Mouse (Mus musculus): ENCODE measurements at regions not wholly inside any gene's neighbourhood (a gene's known extent, or its start where the extent isn't known, plus 50 kb on each side); places are given as distances from the start of the nearest gene placed in this dataset.

- Histone ChIP-seq H3K36me3 (ENCODE audit: control insufficient read depth, insufficient read depth, low read length) (no peaks in the 10 kb centered on the region), H3K27me3 (ENCODE audit: control insufficient read depth, insufficient read depth, low read length) (no peaks in the 10 kb centered on the region), H3K4me2 (replicated peaks; ENCODE audit: low read depth, low read length) (no peak overlapping the region), H3K4me1 (ENCODE audit: control insufficient read depth, insufficient read depth, low read length) (no peaks in the 10 kb centered on the region), H3K9me3 (ENCODE audit: control insufficient read depth, low read length) (no peaks in the 10 kb centered on the region), H3K9ac (ENCODE audit: low read depth, low read length) (no peak overlapping the region), H3K27ac (ENCODE audit: low read depth, low read length) (no peak overlapping the region), H3K4me3 (ENCODE audit: low read length) (no peak overlapping the region)
- 80% methylated on average over 5 of the region's 5 CpGs for WGBS
- ATAC-seq (ENCODE audit: low FRiP score, low TSS enrichment): no peak
Observed at GRCm38 (mm10) chr6:98429120-98429519, 86.6 kb upstream of the Gm765 start.

DNA sequence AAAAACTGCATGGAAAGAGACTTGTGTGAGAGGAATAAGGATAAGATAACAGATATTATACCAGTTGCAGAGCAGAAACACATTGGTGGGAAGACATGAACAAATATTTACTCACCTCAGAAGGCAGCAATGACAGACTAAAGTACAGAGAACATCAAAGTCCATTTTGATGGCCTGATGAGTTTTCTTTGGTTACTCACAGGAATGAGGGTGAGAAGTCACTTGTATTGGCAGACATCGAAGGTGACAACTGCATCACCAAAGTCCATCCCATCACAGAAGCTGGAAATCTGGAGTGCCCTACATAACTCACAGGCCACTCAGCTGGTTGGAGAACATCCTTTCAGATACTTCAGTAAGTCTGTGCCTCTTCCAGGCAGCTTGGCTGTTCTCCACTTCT, 60.1 kb upstream of the Gm765 start:
- no peaks in the 10 kb centered on the region for H3K9me3 ChIP-seq (ENCODE audit: control insufficient read depth, low read length)
- no peaks in the 10 kb centered on the region for H3K4me1 ChIP-seq (ENCODE audit: control insufficient read depth, insufficient read depth, low read length)
- no peak overlapping the region for H3K4me2 ChIP-seq (replicated peaks; ENCODE audit: low read depth, low read length)
- no peak overlapping the region for H3K27ac ChIP-seq (ENCODE audit: low read depth, low read length)
- ATAC-seq (ENCODE audit: low FRiP score, low TSS enrichment): no peak
- no peaks in the 10 kb centered on the region for H3K27me3 ChIP-seq (ENCODE audit: control insufficient read depth, insufficient read depth, low read length)
- 74% methylated on average over 1 of the region's 1 CpGs for WGBS
- no peaks in the 10 kb centered on the region for H3K36me3 ChIP-seq (ENCODE audit: control insufficient read depth, insufficient read depth, low read length)
- H3K4me3 ChIP-seq (ENCODE audit: low read length): no peak overlapping the region
- no peak overlapping the region for H3K9ac ChIP-seq (ENCODE audit: low read depth, low read length)

DNA sequence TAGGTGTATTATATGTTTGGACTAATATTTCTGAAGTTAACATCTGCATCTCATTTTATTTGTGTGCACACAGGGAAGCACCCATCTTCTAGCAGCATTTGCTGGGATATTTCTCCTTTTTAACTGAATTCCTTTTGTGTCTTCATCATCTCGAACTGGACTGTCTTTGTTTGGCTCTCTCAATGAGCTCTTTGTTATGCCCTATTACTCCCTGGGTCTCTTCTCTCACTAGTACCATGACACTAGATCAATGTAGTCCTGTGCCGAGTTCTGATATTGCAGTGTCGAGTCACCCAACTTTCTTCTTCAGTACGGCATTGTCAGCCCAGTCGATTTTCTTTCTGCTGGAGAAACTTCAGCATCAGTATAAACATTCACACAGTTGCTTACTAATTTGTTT, 52.0 kb upstream of the Gm765 start:
- Histone ChIP-seq H3K4me1 (ENCODE audit: control insufficient read depth, insufficient read depth, low read length) (no peaks in the 10 kb centered on the region), H3K4me3 (ENCODE audit: low read length) (no peak overlapping the region), H3K27ac (ENCODE audit: low read depth, low read length) (no peak overlapping the region), H3K27me3 (ENCODE audit: control insufficient read depth, insufficient read depth, low read length) (no peaks in the 10 kb centered on the region), H3K9me3 (ENCODE audit: control insufficient read depth, low read length) (no peaks in the 10 kb centered on the region), H3K9ac (ENCODE audit: low read depth, low read length) (no peak overlapping the region), H3K4me2 (replicated peaks; ENCODE audit: low read depth, low read length) (no peak overlapping the region), H3K36me3 (ENCODE audit: control insufficient read depth, insufficient read depth, low read length) (no peaks in the 10 kb centered on the region)
- WGBS: 87% methylated on average over 5 of the region's 5 CpGs
- ATAC-seq (ENCODE audit: low FRiP score, low TSS enrichment): no peak

All from kidney, embryonic 14.5 days (tissue).